Mouse (Mus musculus) embryonic fibroblast, embryonic 13.5 days (primary cell): ENCODE results near the gene Myrf.

Experiments used
- CTCF ChIP-seq: IDR thresholded peaks from 2 replicates; pipeline ENCODE4 v1.5.1; 2011; ENCODE audit warnings: mild to moderate bottlenecking, control low read depth, low read length, moderate library complexity, borderline replicate concordance; ENCODE audit not compliant: insufficient read depth
- POLR2A ChIP-seq: IDR thresholded peaks from 2 replicates; pipeline ENCODE4 v1.6.1; 2011; ENCODE audit warnings: low read depth, mild to moderate bottlenecking, control low read depth, low read length, moderate library complexity

GRCm38 (mm10) chr19:10276483-10277144, 36.1 kb upstream of the Myrf start:
- no peak for TF ChIP-seq POLR2A
- TF ChIP-seq CTCF: no peak
